Mouse (Mus musculus) lung, adult 2 months (tissue): ENCODE data around the gene Olfr1410.

Experiments used
- CTCF ChIP-seq: fragments of 200-500 bp; IDR thresholded peaks from 2 replicates; pipeline ENCODE4 v1.5.1; 2011; ENCODE audit warnings: mild to moderate bottlenecking, low read length, control low read depth; ENCODE audit not compliant: insufficient read depth
- POLR2A ChIP-seq: fragments of 200-500 bp; IDR thresholded peaks from 2 replicates; pipeline ENCODE4 v1.6.1; 2011; ENCODE audit warnings: low read depth, mild to moderate bottlenecking, control low read depth, low read length, borderline replicate concordance; ENCODE audit errors: extremely low read depth

GRCm38 (mm10) chr1:92638181-92638580 is 32.6 kb downstream of the Olfr1410 start:
- TF ChIP-seq POLR2A (no peak), CTCF (no peak)
